Mouse (Mus musculus) liver, embryonic 12.5 days (tissue): ENCODE data around the gene Sorbs1. TPM values are rescaled to one million over a fixed set of nuclear protein-coding genes. Genes with fewer than 3 reads are reported as not detected.

Experiments
- ATAC-seq: fragments of 200-750 bp; cut with Nextera tagmentation; 2 replicates; pipeline ENCODE4 v1.8.0; 2017; ENCODE audit warnings: moderate number of reproducible peaks, mild to moderate bottlenecking, moderate library complexity
- H3K27ac ChIP-seq: fragments of 300-500 bp; sonication (generic); 2 replicates; pipeline ENCODE4 v1.5.1; 2016; ENCODE audit warnings: mild to moderate bottlenecking
- H3K27me3 ChIP-seq: fragments of 300-500 bp; sonication (generic); replicated peaks from 2 replicates; pipeline ENCODE4 v1.6.1; 2016; ENCODE audit warnings: mild to moderate bottlenecking, moderate library complexity
- H3K36me3 ChIP-seq: fragments of 300-500 bp; sonication (generic); 2 replicates; pipeline ENCODE4 v1.6.1; 2016; ENCODE audit warnings: mild to moderate bottlenecking, moderate library complexity
- H3K4me1 ChIP-seq: fragments of 300-500 bp; sonication (generic); 2 replicates; pipeline ENCODE4 v1.6.1; 2016
- H3K4me2 ChIP-seq: fragments of 300-500 bp; sonication (generic); 2 replicates; pipeline ENCODE4 v1.6.1; 2016; ENCODE audit warnings: mild to moderate bottlenecking, moderate library complexity
- H3K4me3 ChIP-seq: fragments of 300-500 bp; sonication (generic); 2 replicates; pipeline ENCODE4 v1.5.1; 2016; ENCODE audit warnings: mild to moderate bottlenecking, moderate library complexity
- H3K9ac ChIP-seq: fragments of 300-500 bp; sonication (generic); 2 replicates; pipeline ENCODE4 v1.6.1; 2016; ENCODE audit warnings: mild to moderate bottlenecking, moderate library complexity
- H3K9me3 ChIP-seq: fragments of 300-500 bp; sonication (generic); replicated peaks from 2 replicates; pipeline ENCODE4 v1.6.1; 2016; ENCODE audit warnings: mild to moderate bottlenecking, moderate library complexity
- WGBS: fragments of 180-500 bp; shearing (Covaris S2); methylation state at CpG from one replicate; pipeline ENCODE4 v1.1.7; 2016; ENCODE audit not compliant: insufficient replicate concordance; 5-methylcytosine and 5-hydroxymethylcytosine counted together
- polyA plus RNA-seq: library from polyadenylated mRNA; unstranded; fragments of >200 nt; fragmentation: Nextera tagmentation; extraction: Ambion mirVana; gene quantifications from 2 replicates; pipeline ENCODE4 v1.2.1, GENCODE M21; 2016

Sorbs1 gene
- polyA plus RNA-seq, 1 experiment from 2014 or later, result 35.1 TPM

- no peak overlapping the region for H3K9ac ChIP-seq
- no peak overlapping the region for H3K27ac ChIP-seq
- H3K4me1 ChIP-seq, result peaks cover 6% of the 10 kb centered on the region; the same call in 1 of the 2 replicates
- no peak overlapping the region for H3K4me3 ChIP-seq
- H3K27me3 ChIP-seq, result no peaks in the 10 kb centered on the region
- 73% methylated on average over 12 of the region's 12 CpGs for WGBS
- H3K4me2 ChIP-seq, result no peak overlapping the region
- ATAC-seq, result no peak
- H3K9me3 ChIP-seq, result 0 out of 2 replicates have a peak, but pooled peaks cover 7% of the 10 kb centered on the region
- peaks cover 31% of the 10 kb centered on the region for H3K36me3 ChIP-seq
Measured at GRCm38 (mm10) chr19:40362203-40362865, 151.2 kb downstream of the Sorbs1 start.

GRCm38 (mm10) chr19:40359712-40360394 lies 153.7 kb downstream of the Sorbs1 start:
- ATAC-seq, result no peak
- Histone ChIP-seq H3K4me2 (no peak overlapping the region), H3K4me1 (peaks cover 4% of the 10 kb centered on the region; the same call in 1 of the 2 replicates), H3K27me3 (no peaks in the 10 kb centered on the region), H3K4me3 (no peak overlapping the region), H3K27ac (no peak overlapping the region), H3K9me3 (0 out of 2 replicates have a peak, but pooled peaks cover 7% of the 10 kb centered on the region), H3K36me3 (peaks cover 33% of the 10 kb centered on the region), H3K9ac (no peak overlapping the region)
- WGBS, result 75% methylated on average over 5 of the region's 5 CpGs

GRCm38 (mm10) chr19:40356536-40357522 lies 156.8 kb downstream of the Sorbs1 start:
- ATAC-seq, result no peak
- 73% methylated on average over 15 of the region's 15 CpGs for WGBS
- H3K27ac ChIP-seq, result no peak overlapping the region
- H3K36me3 ChIP-seq, result peaks cover 14% of the 10 kb centered on the region
- H3K4me1 ChIP-seq, result peaks cover 4% of the 10 kb centered on the region; the same call in 1 of the 2 replicates
- H3K4me3 ChIP-seq, result no peak overlapping the region
- no peaks in the 10 kb centered on the region for H3K9me3 ChIP-seq
- no peak overlapping the region for H3K9ac ChIP-seq
- H3K4me2 ChIP-seq, result no peak overlapping the region
- no peaks in the 10 kb centered on the region for H3K27me3 ChIP-seq

- Histone ChIP-seq H3K4me2 (no peak overlapping the region), H3K9ac (no peak overlapping the region), H3K27me3 (no peaks in the 10 kb centered on the region), H3K36me3 (peaks cover 23% of the 10 kb centered on the region), H3K4me1 (peaks cover 4% of the 10 kb centered on the region; the same call in 1 of the 2 replicates), H3K27ac (no peak overlapping the region), H3K9me3 (no peaks in the 10 kb centered on the region), H3K4me3 (no peak overlapping the region)
- ATAC-seq, result no peak
- WGBS, result 71% methylated on average over 3 of the region's 3 CpGs
Measured at GRCm38 (mm10) chr19:40355075-40355474, 158.5 kb downstream of the Sorbs1 start.

- no peak for ATAC-seq
- H3K36me3 ChIP-seq, result peaks cover 28% of the 10 kb centered on the region
- no peaks in the 10 kb centered on the region for H3K27me3 ChIP-seq
- H3K27ac ChIP-seq, result no peak overlapping the region
- peaks cover 4% of the 10 kb centered on the region; the same call in 1 of the 2 replicates for H3K4me1 ChIP-seq
- no peaks in the 10 kb centered on the region for H3K9me3 ChIP-seq
- 81% methylated on average over 14 of the region's 14 CpGs for WGBS
- no peak overlapping the region for H3K9ac ChIP-seq
- no peak overlapping the region for H3K4me3 ChIP-seq
- H3K4me2 ChIP-seq, result no peak overlapping the region
Measured at GRCm38 (mm10) chr19:40352006-40352405, 161.6 kb downstream of the Sorbs1 start.

GRCm38 (mm10) chr19:40350835-40351234 lies 162.7 kb downstream of the Sorbs1 start:
- Histone ChIP-seq H3K9me3 (no peaks in the 10 kb centered on the region), H3K36me3 (peaks cover 27% of the 10 kb centered on the region), H3K4me3 (no peak overlapping the region), H3K9ac (no peak overlapping the region), H3K4me1 (peaks cover 4% of the 10 kb centered on the region; the same call in 1 of the 2 replicates), H3K27ac (no peak overlapping the region), H3K27me3 (no peaks in the 10 kb centered on the region), H3K4me2 (no peak overlapping the region)
- ATAC-seq, result no peak
- WGBS, result 79% methylated on average over 4 of the region's 4 CpGs

GRCm38 (mm10) chr19:40349713-40350671 lies 163.6 kb downstream of the Sorbs1 start:
- Histone ChIP-seq H3K27ac (no peak overlapping the region), H3K9ac (no peak overlapping the region), H3K36me3 (peaks cover 27% of the 10 kb centered on the region), H3K27me3 (no peaks in the 10 kb centered on the region), H3K4me2 (no peak overlapping the region), H3K4me1 (peaks cover under 1% of the 10 kb centered on the region; the same call in 1 of the 2 replicates), H3K4me3 (no peak overlapping the region), H3K9me3 (no peaks in the 10 kb centered on the region)
- no peak for ATAC-seq
- 71% methylated on average over 16 of the region's 16 CpGs for WGBS

GRCm38 (mm10) chr19:40349281-40349680 lies 164.3 kb downstream of the Sorbs1 start:
- no peak overlapping the region for H3K4me3 ChIP-seq
- no peak for ATAC-seq
- H3K36me3 ChIP-seq, result peaks cover 30% of the 10 kb centered on the region
- WGBS, result 72% methylated on average over 3 of the region's 3 CpGs
- H3K27ac ChIP-seq, result no peak overlapping the region
- no peaks in the 10 kb centered on the region for H3K4me1 ChIP-seq
- no peaks in the 10 kb centered on the region for H3K27me3 ChIP-seq
- no peaks in the 10 kb centered on the region for H3K9me3 ChIP-seq
- no peak overlapping the region for H3K9ac ChIP-seq
- H3K4me2 ChIP-seq, result no peak overlapping the region

GRCm38 (mm10) chr19:40348652-40349051 lies 164.9 kb downstream of the Sorbs1 start:
- 69% methylated on average over 2 of the region's 2 CpGs for WGBS
- ATAC-seq, result no peak
- Histone ChIP-seq H3K36me3 (peaks cover 34% of the 10 kb centered on the region), H3K9me3 (no peaks in the 10 kb centered on the region), H3K4me1 (no peaks in the 10 kb centered on the region), H3K4me2 (no peak overlapping the region), H3K4me3 (no peak overlapping the region), H3K27me3 (no peaks in the 10 kb centered on the region), H3K27ac (no peak overlapping the region), H3K9ac (no peak overlapping the region)

- peaks cover 34% of the 10 kb centered on the region for H3K36me3 ChIP-seq
- H3K9ac ChIP-seq, result no peak overlapping the region
- H3K4me2 ChIP-seq, result no peak overlapping the region
- H3K27me3 ChIP-seq, result no peaks in the 10 kb centered on the region
- no peak for ATAC-seq
- 85% methylated on average over 7 of the region's 7 CpGs for WGBS
- no peak overlapping the region for H3K4me3 ChIP-seq
- no peaks in the 10 kb centered on the region for H3K4me1 ChIP-seq
- H3K9me3 ChIP-seq, result no peaks in the 10 kb centered on the region
- no peak overlapping the region for H3K27ac ChIP-seq
Measured at GRCm38 (mm10) chr19:40348175-40348574, 165.4 kb downstream of the Sorbs1 start.

- Histone ChIP-seq H3K4me3 (no peak overlapping the region), H3K27me3 (no peaks in the 10 kb centered on the region), H3K36me3 (peaks cover 25% of the 10 kb centered on the region), H3K4me1 (no peaks in the 10 kb centered on the region), H3K27ac (no peak overlapping the region), H3K4me2 (no peak overlapping the region), H3K9ac (no peak overlapping the region), H3K9me3 (no peaks in the 10 kb centered on the region)
- WGBS, result 75% methylated on average over 3 of the region's 3 CpGs
- no peak for ATAC-seq
Measured at GRCm38 (mm10) chr19:40346908-40347307, 166.7 kb downstream of the Sorbs1 start.
